In genomic region chr11:85644748-85645060, GRCm38 (mm10) we compare ENCODE assay signal across 9 mouse cellular contexts.
A peak's percentile ranks its signal among the peaks of the same experiment; 100 is the strongest.
DNase-seq lines count a peak whose midpoint lies in the region; ATAC-seq and TF ChIP-seq lines count a peak whose summit lies in the region.
"Had no signal": no experiment of that assay in that cellular context is flagged by ENCODE, and none has a peak within 500 bp of the region (broad histone marks: within the 10 kb centered on the region; RNA-seq: fewer than 3 reads in every experiment).

No protein-coding gene starts in this region.

- intact Hi-C loops in heart, postnatal 25 days (cut with DNase I) = no loop called here

- no peak for TF ChIP-seq EP300 in liver, embryonic 14.5 days (IDR thresholded peaks at IDR 0.05; ENCODE audit: low read depth)

- peak overlapping the region; percentile 20; the same call in 1 of the 2 replicates for H3K4me2 ChIP-seq in heart, embryonic 12.5 days
- peak overlapping the region; percentile 32 for H3K4me2 ChIP-seq in liver, embryonic 14.5 days (ENCODE audit: low read depth)
- H3K4me2 ChIP-seq in forebrain, embryonic 11.5 days (ENCODE audit: low read depth, low read length, severe bottlenecking) = no peak overlapping the region
- H3K4me2 ChIP-seq: hindbrain, embryonic 12.5 days had no signal

- no peak for DNase-seq in heart, postnatal 25 days (ENCODE audit: low spot score)
- peak; percentile 5 to 10 for DNase-seq in spleen, postnatal 36 days (ENCODE audit: low spot score in 2 of 2)
- DNase-seq in spleen, adult 12 weeks (ENCODE audit: low spot score) = no peak
- DNase-seq in liver, embryonic 14.5 days (ENCODE audit: low read depth in 3 of 3, low spot score in 3 of 3) = peak in 1 of 3 experiments; percentile 19
- no peak for DNase-seq in forebrain, embryonic 11.5 days (ENCODE audit: low spot score)
- DNase-seq in gastrocnemius, adult 8-10 months (ENCODE audit: low spot score in 2 of 2) = no peak
- DNase-seq in cerebellum, adult 9-10 months = no peak

- no peaks in the 10 kb centered on the region for H3K9me3 ChIP-seq in heart, embryonic 12.5 days (replicated peaks)
- H3K9me3 ChIP-seq in liver, embryonic 14.5 days (ENCODE audit: control insufficient read depth, low read length) = no peaks in the 10 kb centered on the region
- H3K9me3 ChIP-seq in forebrain, embryonic 11.5 days (ENCODE audit: control insufficient read depth, low read length) = no peaks in the 10 kb centered on the region
- H3K9me3 ChIP-seq: hindbrain, embryonic 12.5 days had no signal

- H3K36me3 ChIP-seq in heart, embryonic 12.5 days = no peaks in the 10 kb centered on the region
- H3K36me3 ChIP-seq in liver, embryonic 14.5 days (replicated peaks; ENCODE audit: control insufficient read depth, insufficient read depth, low read depth) = no peaks in the 10 kb centered on the region
- no peaks in the 10 kb centered on the region for H3K36me3 ChIP-seq in forebrain, embryonic 11.5 days (ENCODE audit: control insufficient read depth, insufficient read depth, low read length)
- H3K36me3 ChIP-seq: hindbrain, embryonic 12.5 days had no signal

- 0 out of 2 replicates have a peak overlapping the region, but pooled peaks have one; percentile 78 for H3K27ac ChIP-seq in heart, embryonic 12.5 days (ENCODE audit: poor library complexity, severe bottlenecking)
- H3K27ac ChIP-seq in liver, embryonic 14.5 days = no peak overlapping the region
- H3K27ac ChIP-seq in forebrain, embryonic 11.5 days (ENCODE audit: low read depth, low read length) = no peak overlapping the region

- H3K4me1 ChIP-seq in heart, embryonic 12.5 days (replicated peaks) = peaks cover 42% of the 10 kb centered on the region
- peaks cover 14 to 30% of the 10 kb centered on the region in 2 experiments for H3K4me1 ChIP-seq in liver, embryonic 14.5 days (replicated peaks; ENCODE audit: control insufficient read depth in 2 of 2, insufficient read depth in 2 of 2, low read length in 1 of 2)
- peaks cover 9% of the 10 kb centered on the region for H3K4me1 ChIP-seq in forebrain, embryonic 11.5 days (replicated peaks; ENCODE audit: control insufficient read depth, insufficient read depth, low read length)

- H3K4me3 ChIP-seq in heart, embryonic 12.5 days = no peak overlapping the region
- H3K4me3 ChIP-seq in liver, embryonic 14.5 days (ENCODE audit: insufficient read depth in 1 of 2, low read depth in 2 of 2, low read length in 2 of 2) = no peak overlapping the region; a peak in 1 of 4 replicates
- H3K4me3 ChIP-seq in forebrain, embryonic 11.5 days (ENCODE audit: low read depth, low read length) = no peak overlapping the region
- H3K4me3 ChIP-seq: hindbrain, embryonic 12.5 days had no signal

- H3K9ac ChIP-seq in heart, embryonic 12.5 days = no peak overlapping the region
- no peak overlapping the region for H3K9ac ChIP-seq in liver, embryonic 14.5 days (replicated peaks)
- no peak overlapping the region for H3K9ac ChIP-seq in forebrain, embryonic 11.5 days (ENCODE audit: low read length)
- H3K9ac ChIP-seq: hindbrain, embryonic 12.5 days had no signal

- no peaks in the 10 kb centered on the region for H3K27me3 ChIP-seq in heart, embryonic 12.5 days (replicated peaks)
- no peaks in the 10 kb centered on the region for H3K27me3 ChIP-seq in liver, embryonic 14.5 days (ENCODE audit: control insufficient read depth, insufficient read depth, low read length)
- H3K27me3 ChIP-seq in forebrain, embryonic 11.5 days (ENCODE audit: control insufficient read depth, insufficient read depth, low read length) = no peaks in the 10 kb centered on the region
- H3K27me3 ChIP-seq: hindbrain, embryonic 12.5 days had no signal

- WGBS in heart, embryonic 12.5 days = 60% methylated on average over 6 of the region's 6 CpGs
- WGBS in liver, embryonic 14.5 days (ENCODE audit: insufficient replicate concordance) = 24% methylated on average over 6 of the region's 6 CpGs
- WGBS in forebrain, embryonic 11.5 days = 90% methylated on average over 6 of the region's 6 CpGs

- TF ChIP-seq CTCF in liver, embryonic 14.5 days (IDR thresholded peaks at IDR 0.05; ENCODE audit: low read depth) = peak; percentile 10; the same call in 1 of the 2 replicates

- no peak for ATAC-seq in heart, embryonic 12.5 days (ENCODE audit: insufficient number of reproducible peaks, low FRiP score)
- peak; percentile 79 for ATAC-seq in liver, embryonic 14.5 days (ENCODE audit: insufficient read depth)
- ATAC-seq in forebrain, embryonic 11.5 days (replicated peaks; ENCODE audit: low FRiP score) = no peak

Comparison
In these comparisons a context has a peak if more than half of its experiments do, and no peak if none do; other contexts are left out.
1. DNase-seq: peak in spleen, postnatal 36 days (2 of 2); none in heart, postnatal 25 days (single experiment), spleen, adult 12 weeks (single experiment), forebrain, embryonic 11.5 days (single experiment), gastrocnemius, adult 8-10 months (0 of 2) and cerebellum, adult 9-10 months (single experiment).